Mouse (Mus musculus): ENCODE results near the gene Sh2d4b. TPM values are rescaled to one million over a fixed set of nuclear protein-coding genes. Genes with fewer than 3 reads are reported as not detected.

The Sh2d4b gene
- polyA plus RNA-seq, 1 experiment from 2014 or later = 1.6 TPM

DNA sequence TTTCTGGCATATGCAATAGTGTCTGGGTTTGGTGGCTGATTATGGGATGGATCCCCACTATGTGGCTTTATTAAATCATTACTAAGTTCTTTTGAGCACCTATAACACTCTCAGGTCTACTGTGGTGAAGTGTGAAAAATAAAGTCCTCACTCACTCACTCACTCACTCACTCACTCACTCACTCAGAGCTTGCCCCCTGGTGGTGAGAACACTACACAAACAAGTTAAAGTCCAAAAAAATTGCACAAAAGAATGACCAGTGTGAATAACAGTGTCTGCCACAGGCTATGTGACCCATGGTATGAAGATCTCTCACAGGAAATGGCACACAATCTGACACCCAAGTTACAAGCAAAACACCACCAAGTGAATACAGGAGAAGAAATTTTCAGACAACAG, 30.0 kb downstream of the Sh2d4b start:
- H3K9me3 ChIP-seq (ENCODE audit: control insufficient read depth, low read length) = no peaks in the 10 kb centered on the region
- H3K4me1 ChIP-seq (ENCODE audit: control insufficient read depth, insufficient read depth, low read length) = no peaks in the 10 kb centered on the region
- no peak overlapping the region for H3K4me2 ChIP-seq (ENCODE audit: low read depth)
- no peak for DNase-seq (ENCODE audit: low spot score)
- H3K4me3 ChIP-seq (ENCODE audit: low read depth, low read length) = no peak overlapping the region
- H3K9ac ChIP-seq (ENCODE audit: low read length) = no peak overlapping the region
- no peaks in the 10 kb centered on the region for H3K27me3 ChIP-seq (ENCODE audit: control insufficient read depth, insufficient read depth, low read length)
- ATAC-seq (ENCODE audit: insufficient read depth, low FRiP score, low TSS enrichment) = no peak
- no peaks in the 10 kb centered on the region for H3K36me3 ChIP-seq (ENCODE audit: control insufficient read depth, insufficient read depth, low read length)
- H3K27ac ChIP-seq (ENCODE audit: low read depth, low read length) = no peak overlapping the region

- DNase-seq (ENCODE audit: low spot score) (no peak), ATAC-seq (ENCODE audit: insufficient read depth, low FRiP score, low TSS enrichment) (no peak)
- Histone ChIP-seq H3K27ac (ENCODE audit: low read depth, low read length) (no peak overlapping the region), H3K4me2 (ENCODE audit: low read depth) (no peak overlapping the region), H3K9me3 (ENCODE audit: control insufficient read depth, low read length) (no peaks in the 10 kb centered on the region), H3K4me1 (ENCODE audit: control insufficient read depth, insufficient read depth, low read length) (no peaks in the 10 kb centered on the region), H3K4me3 (ENCODE audit: low read depth, low read length) (no peak overlapping the region), H3K9ac (ENCODE audit: low read length) (no peak overlapping the region), H3K27me3 (ENCODE audit: control insufficient read depth, insufficient read depth, low read length) (no peaks in the 10 kb centered on the region), H3K36me3 (ENCODE audit: control insufficient read depth, insufficient read depth, low read length) (no peaks in the 10 kb centered on the region)
- 68% methylated on average over 5 of the region's 5 CpGs for WGBS
Measured at GRCm38 (mm10) chr14:40852978-40853377, 40.1 kb downstream of the Sh2d4b start.

- H3K9ac ChIP-seq (ENCODE audit: low read length) = no peak overlapping the region
- no peaks in the 10 kb centered on the region for H3K9me3 ChIP-seq (ENCODE audit: control insufficient read depth, low read length)
- DNase-seq (ENCODE audit: low spot score) = no peak
Measured at GRCm38 (mm10) chr14:40837397-40837796, 55.7 kb downstream of the Sh2d4b start.

GRCm38 (mm10) chr14:40830505-40830904, 62.6 kb downstream of the Sh2d4b start:
- no peak overlapping the region for H3K27ac ChIP-seq (ENCODE audit: low read depth, low read length)
- no peak for DNase-seq (ENCODE audit: low spot score)
- no peaks in the 10 kb centered on the region for H3K27me3 ChIP-seq (ENCODE audit: control insufficient read depth, insufficient read depth, low read length)
- no peak overlapping the region for H3K9ac ChIP-seq (ENCODE audit: low read length)
- H3K36me3 ChIP-seq (ENCODE audit: control insufficient read depth, insufficient read depth, low read length) = no peaks in the 10 kb centered on the region
- 0 out of 2 replicates have a peak, but pooled peaks have one; percentile 23 for ATAC-seq (ENCODE audit: insufficient read depth, low FRiP score, low TSS enrichment)
- no peak overlapping the region for H3K4me3 ChIP-seq (ENCODE audit: low read depth, low read length)
- H3K9me3 ChIP-seq (ENCODE audit: control insufficient read depth, low read length) = no peaks in the 10 kb centered on the region
- WGBS = 73% methylated on average over 9 of the region's 9 CpGs
- H3K4me2 ChIP-seq (ENCODE audit: low read depth) = no peak overlapping the region
- H3K4me1 ChIP-seq (ENCODE audit: control insufficient read depth, insufficient read depth, low read length) = no peaks in the 10 kb centered on the region

More at GRCm38 (mm10) chr14:40837397-40837796, 55.7 kb downstream of the Sh2d4b start:
- Histone ChIP-seq H3K4me1 (ENCODE audit: control insufficient read depth, insufficient read depth, low read length) (no peaks in the 10 kb centered on the region), H3K4me3 (ENCODE audit: low read depth, low read length) (no peak overlapping the region), H3K27ac (ENCODE audit: low read depth, low read length) (no peak overlapping the region), H3K27me3 (ENCODE audit: control insufficient read depth, insufficient read depth, low read length) (no peaks in the 10 kb centered on the region), H3K4me2 (ENCODE audit: low read depth) (no peak overlapping the region), H3K36me3 (ENCODE audit: control insufficient read depth, insufficient read depth, low read length) (no peaks in the 10 kb centered on the region)
- no peak for ATAC-seq (ENCODE audit: insufficient read depth, low FRiP score, low TSS enrichment)

- ATAC-seq (ENCODE audit: insufficient read depth, low FRiP score, low TSS enrichment) (0 out of 2 replicates have a peak, but pooled peaks have one; percentile 35), DNase-seq (ENCODE audit: low spot score) (no peak)
- Histone ChIP-seq H3K36me3 (ENCODE audit: control insufficient read depth, insufficient read depth, low read length) (no peaks in the 10 kb centered on the region), H3K27ac (ENCODE audit: low read depth, low read length) (no peak overlapping the region), H3K4me3 (ENCODE audit: low read depth, low read length) (no peak overlapping the region), H3K9ac (ENCODE audit: low read length) (no peak overlapping the region), H3K4me2 (ENCODE audit: low read depth) (no peak overlapping the region), H3K27me3 (ENCODE audit: control insufficient read depth, insufficient read depth, low read length) (no peaks in the 10 kb centered on the region), H3K4me1 (ENCODE audit: control insufficient read depth, insufficient read depth, low read length) (no peaks in the 10 kb centered on the region), H3K9me3 (ENCODE audit: control insufficient read depth, low read length) (no peaks in the 10 kb centered on the region)
- 42% methylated on average over 11 of the region's 11 CpGs for WGBS
Measured at GRCm38 (mm10) chr14:40830094-40830493, 63.0 kb downstream of the Sh2d4b start.

- H3K9ac ChIP-seq (ENCODE audit: low read length) = no peak overlapping the region
- H3K36me3 ChIP-seq (ENCODE audit: control insufficient read depth, insufficient read depth, low read length) = no peaks in the 10 kb centered on the region
- no peak overlapping the region for H3K27ac ChIP-seq (ENCODE audit: low read depth, low read length)
- no peaks in the 10 kb centered on the region for H3K9me3 ChIP-seq (ENCODE audit: control insufficient read depth, low read length)
- 68% methylated on average over 2 of the region's 2 CpGs for WGBS
- H3K4me1 ChIP-seq (ENCODE audit: control insufficient read depth, insufficient read depth, low read length) = no peaks in the 10 kb centered on the region
- no peak overlapping the region for H3K4me2 ChIP-seq (ENCODE audit: low read depth)
- no peaks in the 10 kb centered on the region for H3K27me3 ChIP-seq (ENCODE audit: control insufficient read depth, insufficient read depth, low read length)
- no peak for ATAC-seq (ENCODE audit: insufficient read depth, low FRiP score, low TSS enrichment)
- DNase-seq (ENCODE audit: low spot score) = no peak
- no peak overlapping the region for H3K4me3 ChIP-seq (ENCODE audit: low read depth, low read length)
Measured at GRCm38 (mm10) chr14:40818051-40818450, 75.0 kb downstream of the Sh2d4b start.

- 94% methylated on average over 5 of the region's 5 CpGs for WGBS
- no peaks in the 10 kb centered on the region for H3K27me3 ChIP-seq (ENCODE audit: control insufficient read depth, insufficient read depth, low read length)
- no peaks in the 10 kb centered on the region for H3K4me1 ChIP-seq (ENCODE audit: control insufficient read depth, insufficient read depth, low read length)
- H3K9me3 ChIP-seq (ENCODE audit: control insufficient read depth, low read length) = no peaks in the 10 kb centered on the region
- H3K4me3 ChIP-seq (ENCODE audit: low read depth, low read length) = no peak overlapping the region
- no peak overlapping the region for H3K4me2 ChIP-seq (ENCODE audit: low read depth)
- no peaks in the 10 kb centered on the region for H3K36me3 ChIP-seq (ENCODE audit: control insufficient read depth, insufficient read depth, low read length)
- no peak overlapping the region for H3K9ac ChIP-seq (ENCODE audit: low read length)
- no peak overlapping the region for H3K27ac ChIP-seq (ENCODE audit: low read depth, low read length)
- no peak for DNase-seq (ENCODE audit: low spot score)
- no peak for ATAC-seq (ENCODE audit: insufficient read depth, low FRiP score, low TSS enrichment)
Measured at GRCm38 (mm10) chr14:40816715-40817114, 76.4 kb downstream of the Sh2d4b start.

- Histone ChIP-seq H3K4me3 (ENCODE audit: low read depth, low read length) (no peak overlapping the region), H3K27me3 (ENCODE audit: control insufficient read depth, insufficient read depth, low read length) (no peaks in the 10 kb centered on the region)
Measured at GRCm38 (mm10) chr14:40791606-40792005, 101.5 kb downstream of the Sh2d4b start.

DNA sequence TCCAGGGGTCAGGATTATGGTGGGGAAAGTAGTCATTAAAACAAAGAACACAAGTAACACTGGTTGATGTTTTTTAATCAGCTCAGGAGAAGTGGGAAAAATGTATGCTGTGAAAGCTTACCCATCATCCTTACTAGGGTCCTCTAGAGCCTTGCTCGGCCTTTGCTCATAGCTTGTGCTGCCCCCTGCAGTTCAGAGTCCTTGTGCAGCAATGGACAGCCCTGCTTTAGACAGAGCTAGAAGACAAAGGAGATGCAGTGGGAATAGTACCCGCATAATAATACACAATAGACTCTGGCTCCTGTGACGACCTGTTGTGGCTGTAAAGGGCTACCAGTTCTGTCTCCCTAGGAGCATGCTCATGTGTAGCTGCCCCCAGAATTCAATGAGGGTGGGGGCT, 104.0 kb downstream of the Sh2d4b start:
- no peak overlapping the region for H3K27ac ChIP-seq (ENCODE audit: low read depth, low read length)
- DNase-seq (ENCODE audit: low spot score) (peak; percentile 63), ATAC-seq (ENCODE audit: insufficient read depth, low FRiP score, low TSS enrichment) (peak; percentile 69; the same call in 1 of the 2 replicates)
- 20% methylated on average over 3 of the region's 3 CpGs for whole genome bisulfite sequencing
- no peak overlapping the region for H3K4me2 ChIP-seq (ENCODE audit: low read depth)
- no peak overlapping the region for H3K4me3 ChIP-seq (ENCODE audit: low read depth, low read length)
- no peaks in the 10 kb centered on the region for H3K27me3 ChIP-seq (ENCODE audit: control insufficient read depth, insufficient read depth, low read length)
- no peaks in the 10 kb centered on the region for H3K36me3 ChIP-seq (ENCODE audit: control insufficient read depth, insufficient read depth, low read length)
- H3K4me1 ChIP-seq (ENCODE audit: control insufficient read depth, insufficient read depth, low read length) = no peaks in the 10 kb centered on the region
- H3K9ac ChIP-seq (ENCODE audit: low read length) = no peak overlapping the region
- H3K9me3 ChIP-seq (ENCODE audit: control insufficient read depth, low read length) = no peaks in the 10 kb centered on the region

More at GRCm38 (mm10) chr14:40791606-40792005, 101.5 kb downstream of the Sh2d4b start:
- Histone ChIP-seq H3K4me1 (ENCODE audit: control insufficient read depth, insufficient read depth, low read length) (no peaks in the 10 kb centered on the region), H3K36me3 (ENCODE audit: control insufficient read depth, insufficient read depth, low read length) (no peaks in the 10 kb centered on the region), H3K27ac (ENCODE audit: low read depth, low read length) (no peak overlapping the region), H3K9me3 (ENCODE audit: control insufficient read depth, low read length) (no peaks in the 10 kb centered on the region), H3K4me2 (ENCODE audit: low read depth) (no peak overlapping the region), H3K9ac (ENCODE audit: low read length) (no peak overlapping the region)
- peak; percentile 57; the same call in 1 of the 2 replicates for ATAC-seq (ENCODE audit: insufficient read depth, low FRiP score, low TSS enrichment)
- 60% methylated on average over 1 of the region's 1 CpGs for WGBS
- DNase-seq (ENCODE audit: low spot score) = peak; percentile 66
